Mouse (Mus musculus): ENCODE measurements around the gene Zfp740. TPM values are rescaled to one million over a fixed set of nuclear protein-coding genes. Genes with fewer than 3 reads are reported as not detected.
A peak's percentile ranks its signal among the peaks of the same experiment; 100 is the strongest.
"Not testable (repeated sequence)": the region's sequence is repeated elsewhere in the genome, so short reads cannot be mapped to it uniquely, and the experiment has no call there.

Gene Zfp740
- total and polyA plus RNA-seq, 3 experiments, result 16.2 to 32.8 (median 31.6) TPM

DNA sequence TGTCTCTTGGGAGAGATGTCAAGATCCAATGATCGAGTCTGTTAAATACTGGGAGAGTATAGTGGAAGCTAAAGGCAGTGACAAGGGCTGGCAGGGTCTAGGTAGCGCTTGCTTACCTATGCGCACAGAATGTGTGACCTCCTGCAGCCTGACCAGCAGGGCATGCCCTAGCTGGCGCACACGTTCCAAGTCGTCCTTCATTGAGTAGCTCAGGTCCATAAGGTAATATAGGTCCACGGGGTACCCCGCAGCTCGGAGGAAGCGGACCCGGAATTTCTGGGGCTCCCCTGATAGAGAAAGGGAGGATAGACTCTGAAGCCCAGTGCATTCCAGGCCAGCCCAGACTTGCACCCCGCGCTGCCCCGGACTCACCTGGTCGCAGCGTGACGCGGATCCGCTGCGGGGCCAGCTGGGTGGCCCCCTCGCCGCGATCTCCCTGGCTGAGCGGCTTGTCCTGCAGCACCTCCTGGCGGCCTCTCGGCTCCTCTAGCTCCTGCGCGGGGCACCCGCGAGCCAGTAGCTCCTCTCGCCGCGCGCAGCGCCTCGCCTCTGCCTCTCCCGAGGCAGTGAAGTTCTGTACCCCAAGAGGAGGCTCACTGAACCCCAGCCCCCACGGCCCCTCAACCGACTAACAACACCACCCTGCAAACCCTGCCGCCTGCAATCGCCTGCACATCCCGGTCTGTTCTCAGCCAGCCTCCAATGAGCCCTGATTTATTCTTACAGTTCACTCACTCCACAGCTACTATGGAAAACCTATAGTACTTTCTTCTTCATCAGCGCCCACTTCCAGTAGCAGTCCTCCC, 21.3 kb downstream of the Zfp740 start:
- peak; percentile 88 to 89 for DNase-seq
- H3K4me3 ChIP-seq, result peak overlapping the region; percentile 50
- WGBS, result 3% methylated on average over 43 of the region's 43 CpGs
- H3K4me1 ChIP-seq (ENCODE audit: control insufficient read depth, insufficient read depth, low read length), result peaks cover 1% of the 10 kb centered on the region; the same call in 1 of the 2 replicates
- H3K79me2 ChIP-seq (replicated peaks; ENCODE audit: control insufficient read depth, insufficient read depth, low read length), result no peaks in the 10 kb centered on the region
- no peaks in the 10 kb centered on the region for H3K36me3 ChIP-seq (ENCODE audit: control insufficient read depth, insufficient read depth, low read length)
- TF ChIP-seq POLR2A (IDR thresholded peaks at IDR 0.05; ENCODE audit: insufficient read depth, low read depth, low read length), result no peak
- TF ChIP-seq EP300 (IDR thresholded peaks at IDR 0.05; ENCODE audit: insufficient read depth, low read depth, low read length), result no peak
- H3K27ac ChIP-seq, result peak overlapping the region; percentile 16
- no peaks in the 10 kb centered on the region for H3K27me3 ChIP-seq (ENCODE audit: control insufficient read depth, insufficient read depth, low read length)
- intact Hi-C loops (cut with DNase I), result loop anchor here (1.0 to 10.0 kb wide), 3 partner anchors 46 to 240 kb away; no protein-coding TSS in a partner anchor
- peak overlapping the region; percentile 68 for H3K9ac ChIP-seq (ENCODE audit: low read depth, low read length)

DNA sequence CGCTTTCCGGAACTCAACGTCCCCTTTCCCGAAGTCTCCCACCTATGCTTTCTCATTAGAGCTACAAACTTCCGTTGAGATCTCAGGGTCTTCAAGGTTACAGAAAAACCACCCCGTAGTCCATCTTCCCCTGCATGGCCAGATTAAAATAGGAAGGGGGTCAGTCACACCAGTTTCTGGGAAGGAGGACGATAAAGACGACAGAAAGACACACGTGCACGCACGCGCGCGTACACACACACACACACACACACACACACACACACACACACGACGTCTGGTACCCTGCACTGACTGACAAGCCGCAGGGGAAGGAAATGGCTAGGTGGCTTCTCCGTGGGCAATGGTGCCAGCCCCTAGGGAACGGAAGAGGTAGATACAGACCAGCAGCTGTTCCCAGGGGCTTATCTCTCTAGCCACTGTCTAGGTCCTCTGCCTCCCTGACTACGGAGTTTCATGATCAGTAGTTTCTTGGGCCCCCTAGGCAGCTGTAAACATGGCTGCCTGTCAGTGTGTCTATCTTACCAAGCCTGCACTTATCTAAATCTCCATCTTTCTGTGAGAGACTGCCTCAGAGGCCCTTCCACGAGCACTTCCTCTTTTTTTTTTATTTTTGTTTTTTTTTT, 22.1 kb downstream of the Zfp740 start:
- peak overlapping the region; percentile 68; the same call in 1 of the 2 replicates for H3K9ac ChIP-seq (ENCODE audit: low read depth, low read length)
- H3K79me2 ChIP-seq (replicated peaks; ENCODE audit: control insufficient read depth, insufficient read depth, low read length), result no peaks in the 10 kb centered on the region
- 5% methylated on average over 21 of the region's 21 CpGs for WGBS

DNA sequence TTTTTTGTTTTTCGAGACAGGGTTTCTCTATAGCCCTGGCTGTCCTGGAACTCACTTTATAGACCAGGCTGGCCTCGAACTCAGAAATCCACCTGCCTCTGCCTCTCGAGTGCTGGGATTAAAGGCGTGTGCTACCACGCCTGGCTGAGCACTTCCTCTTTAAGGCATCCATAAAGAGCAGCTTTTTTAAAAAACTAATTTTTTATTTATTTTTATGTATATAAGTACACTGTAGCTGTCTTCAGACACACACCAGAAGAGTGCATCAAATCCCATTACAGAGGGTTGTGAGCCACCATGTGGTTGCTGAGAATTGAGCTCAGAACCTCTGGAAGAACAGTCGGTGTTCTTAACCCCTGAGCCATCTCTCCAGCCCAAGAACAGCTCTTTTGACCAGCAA, 22.6 kb downstream of the Zfp740 start:
- H3K4me1 ChIP-seq (ENCODE audit: control insufficient read depth, insufficient read depth, low read length); H3K36me3 ChIP-seq (ENCODE audit: control insufficient read depth, insufficient read depth, low read length); DNase-seq; H3K9ac ChIP-seq (ENCODE audit: low read depth, low read length); H3K27ac ChIP-seq; H3K27me3 ChIP-seq (ENCODE audit: control insufficient read depth, insufficient read depth, low read length); H3K79me2 ChIP-seq (replicated peaks; ENCODE audit: control insufficient read depth, insufficient read depth, low read length); H3K4me3 ChIP-seq: not testable (repeated sequence)
- intact Hi-C loops (cut with DNase I), result loop anchor here (10.0 kb wide), 2 partner anchors 111 to 241 kb away; no protein-coding TSS in a partner anchor
- 72% methylated on average over 6 of the region's 6 CpGs for WGBS

More for the DNA sequence above, 22.1 kb downstream of the Zfp740 start:
- intact Hi-C loops (cut with DNase I), result loop anchor here (1.0 to 10.0 kb wide), 3 partner anchors 47 to 240 kb away; no protein-coding TSS in a partner anchor
- Histone ChIP-seq H3K36me3 (ENCODE audit: control insufficient read depth, insufficient read depth, low read length) (no peaks in the 10 kb centered on the region), H3K4me3 (peak overlapping the region; percentile 50), H3K27me3 (ENCODE audit: control insufficient read depth, insufficient read depth, low read length) (no peaks in the 10 kb centered on the region), H3K27ac (peak overlapping the region; percentile 16), H3K4me1 (ENCODE audit: control insufficient read depth, insufficient read depth, low read length) (peaks cover 1% of the 10 kb centered on the region; the same call in 1 of the 2 replicates)
- TF ChIP-seq POLR2A (IDR thresholded peaks at IDR 0.05; ENCODE audit: insufficient read depth, low read depth, low read length), result no peak
- TF ChIP-seq EP300 (IDR thresholded peaks at IDR 0.05; ENCODE audit: insufficient read depth, low read depth, low read length), result no peak
- TF ChIP-seq CTCF (IDR thresholded peaks at IDR 0.05), result no peak
- peak; percentile 31 to 57 for DNase-seq

DNA sequence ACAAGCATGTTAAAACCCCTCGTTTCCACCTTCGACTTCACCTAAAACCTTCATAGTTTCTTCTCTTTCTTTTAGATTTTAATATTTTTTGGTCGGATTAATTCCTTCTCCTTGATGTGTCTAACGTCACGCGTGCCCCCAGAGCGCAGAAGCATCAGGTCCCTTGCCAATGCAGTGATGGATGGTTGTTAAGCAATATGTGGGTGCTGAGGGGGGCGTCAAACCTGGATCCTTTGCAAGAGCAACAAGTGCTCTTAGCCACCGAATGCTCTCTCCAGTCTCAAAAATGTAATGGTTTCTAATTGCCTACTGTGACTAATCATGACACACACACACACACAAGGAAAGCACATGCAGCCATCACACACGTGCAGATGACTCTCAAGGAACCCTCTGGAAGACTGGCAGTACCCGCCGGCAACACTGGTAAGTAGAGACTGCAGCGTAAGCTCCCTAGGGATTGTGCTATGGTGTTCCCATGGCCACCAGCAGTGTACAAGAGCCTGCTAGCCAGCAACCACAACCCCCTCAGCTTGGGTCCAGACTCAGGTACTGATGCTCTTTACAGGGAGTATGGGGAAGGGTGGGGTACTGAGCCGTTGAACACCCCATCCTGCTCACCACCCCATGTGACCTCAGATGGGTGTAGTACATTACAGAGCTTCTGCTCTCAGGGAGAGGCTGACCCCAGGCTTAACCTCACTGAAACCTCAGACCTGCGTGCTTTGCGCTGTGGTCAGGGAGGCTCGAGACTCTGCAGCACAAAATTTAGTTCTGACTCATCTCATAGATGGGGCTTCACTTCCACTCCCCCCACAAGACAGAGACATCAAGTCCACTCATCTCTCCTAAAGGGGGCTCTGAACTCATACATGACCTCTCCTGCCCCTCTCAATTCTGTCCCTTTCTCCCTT, 27.6 kb downstream of the Zfp740 start:
- Histone ChIP-seq H3K9ac (ENCODE audit: low read depth, low read length) (no peak overlapping the region), H3K27ac (no peak overlapping the region), H3K36me3 (ENCODE audit: control insufficient read depth, insufficient read depth, low read length) (no peaks in the 10 kb centered on the region; the same call in 1 of the 2 replicates), H3K4me1 (ENCODE audit: control insufficient read depth, insufficient read depth, low read length) (peaks cover 9% of the 10 kb centered on the region), H3K4me3 (no peak overlapping the region), H3K79me2 (replicated peaks; ENCODE audit: control insufficient read depth, insufficient read depth, low read length) (no peaks in the 10 kb centered on the region), H3K27me3 (ENCODE audit: control insufficient read depth, insufficient read depth, low read length) (no peaks in the 10 kb centered on the region)
- TF ChIP-seq EP300 (IDR thresholded peaks at IDR 0.05; ENCODE audit: insufficient read depth, low read depth, low read length) (no peak), POLR2A (IDR thresholded peaks at IDR 0.05; ENCODE audit: insufficient read depth, low read depth, low read length) (no peak), CTCF (IDR thresholded peaks at IDR 0.05) (no peak)
- DNase-seq, result no peak
- intact Hi-C loops (cut with DNase I), result no loop called here
- 79% methylated on average over 17 of the region's 17 CpGs for WGBS

DNA sequence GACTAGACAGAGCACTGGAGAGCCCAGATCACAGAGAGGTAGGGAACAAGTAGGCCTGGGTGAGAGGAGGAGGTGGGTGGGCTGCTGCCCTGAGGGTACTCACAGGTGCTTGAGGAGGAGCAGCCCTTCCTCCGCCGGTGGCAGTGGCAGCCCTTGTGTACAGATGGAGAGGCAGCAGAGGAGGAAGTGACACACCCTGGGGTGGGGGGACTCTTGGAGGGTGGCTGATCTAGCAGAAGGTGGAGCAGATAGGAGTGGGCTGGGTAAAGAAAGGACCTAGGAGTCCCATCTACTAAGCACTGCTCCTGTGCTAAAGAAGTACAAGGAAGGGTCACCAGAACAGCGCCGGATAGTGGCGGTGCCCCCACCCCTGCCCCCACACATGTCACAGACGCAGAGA, 28.7 kb downstream of the Zfp740 start, which contains the start of gene Itgb7:
TSS of gene Itgb7 (minus strand) at position 197 of the 400 bp plus-strand sequence.
- 25% methylated on average over 6 of the region's 6 CpGs for WGBS
- Histone ChIP-seq H3K4me3 (no peak within 1 kb of the TSS), H3K79me2 (replicated peaks; ENCODE audit: control insufficient read depth, insufficient read depth, low read length) (no peaks in the 10 kb centered on the region), H3K36me3 (ENCODE audit: control insufficient read depth, insufficient read depth, low read length) (no peaks in the 10 kb centered on the region; the same call in none of the 2 replicates), H3K27me3 (ENCODE audit: control insufficient read depth, insufficient read depth, low read length) (no peaks in the 10 kb centered on the region), H3K27ac (no peak within 1 kb of the TSS), H3K4me1 (ENCODE audit: control insufficient read depth, insufficient read depth, low read length) (peaks cover 11% of the 10 kb centered on the region), H3K9ac (ENCODE audit: low read depth, low read length) (no peak within 1 kb of the TSS)
- DNase-seq, result peak; percentile 30 to 50
- TF ChIP-seq EP300 (IDR thresholded peaks at IDR 0.05; ENCODE audit: insufficient read depth, low read depth, low read length) (no peak), POLR2A (IDR thresholded peaks at IDR 0.05; ENCODE audit: insufficient read depth, low read depth, low read length) (no peak), CTCF (IDR thresholded peaks at IDR 0.05) (no peak)
- intact Hi-C loops (cut with DNase I), result no loop called here

All from heart, adult 2 months (tissue).